Mouse (Mus musculus) cerebellum, adult 11-12 months (tissue): ENCODE results near the gene Serpina1f.

Experiments
- DNase-seq: peaks from one replicate; pipeline ENCODE4 v3.0.0; 2022

Gene Serpina1f

DNA sequence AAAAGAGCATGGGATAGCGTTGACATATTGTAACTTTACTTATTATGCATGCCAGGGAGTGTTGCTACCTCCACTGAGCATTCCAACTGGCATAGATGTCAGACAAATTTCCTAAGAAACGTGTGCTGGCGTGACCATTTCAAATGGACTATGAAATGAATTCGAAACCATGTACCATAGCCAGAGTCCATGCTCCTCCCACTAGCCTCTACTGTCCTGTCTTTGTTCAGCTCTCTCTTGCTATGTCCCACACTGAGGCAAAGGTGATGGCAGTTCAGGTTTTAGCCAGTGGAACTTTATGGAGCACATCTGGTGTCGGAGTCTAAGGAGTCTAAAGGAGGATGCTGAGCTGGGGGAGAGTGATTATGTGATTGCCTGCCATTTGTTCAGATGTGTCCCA lies 35.3 kb downstream of the Serpina1f start:
- DNase-seq = no peak

DNA sequence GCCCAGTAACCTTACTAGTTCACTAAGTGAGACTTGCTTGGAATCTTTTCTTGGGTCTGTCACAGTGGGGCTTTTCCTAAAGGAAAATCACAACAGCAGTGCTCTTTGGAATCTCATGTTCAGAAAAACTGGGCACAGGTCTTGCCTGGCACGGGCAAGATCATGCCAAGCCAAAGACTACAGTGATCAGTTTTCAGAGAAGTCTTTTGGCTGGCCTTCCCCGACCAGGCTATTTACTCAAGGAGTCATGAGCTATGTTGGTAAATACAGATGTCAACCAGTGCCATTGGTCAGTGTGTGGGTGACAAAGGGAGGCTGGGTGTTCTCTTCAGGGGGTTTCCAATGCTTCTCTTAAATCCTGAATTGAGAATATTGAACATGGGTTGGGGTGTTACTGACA lies 36.2 kb downstream of the Serpina1f start:
- DNase-seq = no peak

DNA sequence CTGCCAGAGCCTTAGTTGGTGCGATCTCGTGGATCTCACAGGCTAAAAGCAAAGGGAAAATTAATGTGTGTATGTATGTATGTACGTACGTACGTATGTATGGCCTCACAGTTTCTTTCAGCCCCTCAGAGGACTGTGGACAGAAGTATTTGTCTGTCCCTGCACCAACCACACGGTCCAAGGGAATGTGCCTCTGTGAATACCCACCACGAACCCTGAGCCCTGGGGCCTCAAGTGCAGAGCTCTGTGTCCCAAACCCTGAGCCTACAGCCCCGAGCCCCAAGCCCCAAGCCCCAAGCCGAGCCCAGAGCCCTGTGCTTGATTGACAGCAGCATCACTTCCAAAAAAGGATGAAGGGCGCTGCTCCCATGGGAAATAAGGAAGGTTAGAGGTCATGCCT lies 37.3 kb downstream of the Serpina1f start:
- no peak for DNase-seq

DNA sequence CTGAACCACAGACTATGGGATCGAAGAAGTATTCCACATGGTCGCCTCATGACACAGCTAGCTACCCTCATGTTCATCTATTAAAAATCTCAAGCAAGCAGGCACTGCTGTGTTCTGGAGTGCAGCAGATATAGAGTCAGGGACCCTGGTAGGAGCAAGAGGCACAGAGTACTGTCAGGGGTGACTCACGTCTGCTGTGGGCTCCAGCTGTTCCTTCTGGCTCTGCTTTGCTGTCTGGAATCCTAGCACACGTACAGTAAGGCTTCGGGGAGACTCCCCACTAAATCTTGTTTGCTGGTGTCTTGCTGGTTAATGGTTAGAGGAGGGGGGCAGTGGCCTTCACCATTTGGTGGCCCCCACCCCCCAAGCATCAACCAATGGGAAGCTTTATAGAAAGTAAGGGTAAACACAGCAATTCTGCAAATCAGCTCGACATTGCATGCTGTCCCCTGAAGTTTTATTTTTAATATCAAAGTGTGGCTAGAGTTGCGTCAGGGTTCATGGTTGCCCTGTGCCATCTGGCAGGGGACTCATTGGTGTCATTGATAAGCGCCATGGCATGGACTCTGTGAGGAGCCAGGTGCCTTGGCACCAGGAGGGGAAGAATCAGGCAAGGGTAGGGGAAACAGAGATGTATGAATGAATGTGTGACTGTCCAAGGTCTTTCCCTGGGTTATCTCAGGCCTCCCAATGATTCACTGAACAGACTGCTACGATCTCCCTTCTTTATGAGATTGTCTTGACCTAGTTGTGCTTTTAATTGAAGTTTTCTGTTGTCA lies 38.3 kb downstream of the Serpina1f start, which contains the start of gene Serpina6:
Serpina6 (minus strand) TSS at position 365 of the 779 bp plus-strand sequence.
- DNase-seq = no peak

DNA sequence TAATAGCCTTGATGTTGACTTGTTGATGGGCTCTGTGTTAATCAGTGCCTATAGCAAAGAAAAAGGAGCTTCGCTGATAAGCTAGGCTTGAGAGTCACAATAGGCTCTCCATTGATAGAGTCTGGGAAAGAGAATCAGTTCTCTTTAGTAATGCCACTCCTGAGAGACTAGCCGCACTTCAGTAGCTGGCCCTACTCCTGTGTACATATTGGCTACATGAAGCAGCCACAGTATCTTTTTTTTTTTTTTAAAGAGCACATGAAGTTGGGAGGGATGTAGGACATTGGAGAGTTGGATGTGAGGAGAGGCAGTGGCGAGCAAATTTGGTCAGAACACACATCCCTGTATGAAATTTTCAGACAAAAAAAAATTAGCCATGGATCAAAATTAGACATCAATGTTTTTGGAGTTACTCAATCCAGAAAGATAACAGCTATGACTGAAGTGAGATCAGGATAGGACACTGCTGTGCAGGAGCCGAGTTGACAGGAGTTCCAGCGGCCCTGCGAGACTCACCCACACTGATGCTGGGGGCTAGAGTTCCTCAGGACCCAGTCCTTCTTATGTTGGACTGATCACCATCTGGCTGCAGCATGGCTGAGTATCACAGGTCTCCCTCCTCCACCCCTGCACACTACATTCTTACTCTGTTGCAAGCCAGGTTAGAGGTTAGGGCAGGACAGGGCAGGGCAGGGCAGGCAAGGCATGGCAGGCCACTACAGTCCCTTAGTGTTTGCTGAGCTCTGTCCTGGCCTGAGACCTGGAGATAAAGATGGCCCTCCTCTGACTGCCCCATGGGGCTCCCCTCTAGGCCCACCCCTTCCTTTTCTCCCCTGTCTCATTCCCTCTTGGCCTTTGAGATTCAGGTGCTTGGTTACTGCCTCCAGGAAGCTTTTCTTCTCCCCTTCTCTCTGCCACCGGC lies 39.9 kb downstream of the Serpina1f start:
- no peak for DNase-seq

DNA sequence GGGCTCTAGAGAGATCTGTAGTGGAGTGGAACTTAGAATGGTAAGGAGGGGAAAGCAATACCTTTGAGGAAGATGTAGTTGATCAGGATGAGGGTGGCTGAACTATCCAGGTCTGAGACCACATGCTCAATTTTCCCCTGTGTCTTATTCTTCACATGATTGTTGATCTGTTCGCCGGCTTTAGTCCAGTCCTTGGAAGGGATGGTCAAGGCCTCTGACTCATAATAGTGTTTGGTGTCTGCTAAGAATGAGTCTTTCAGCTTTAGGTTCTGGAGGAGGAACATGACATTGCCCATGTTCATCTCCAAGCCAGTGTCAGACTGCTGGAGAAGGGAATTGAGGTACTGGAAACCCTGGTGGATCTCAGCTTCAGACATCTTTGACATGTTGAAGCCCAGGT lies 41.5 kb downstream of the Serpina1f start:
- DNase-seq = no peak

DNA sequence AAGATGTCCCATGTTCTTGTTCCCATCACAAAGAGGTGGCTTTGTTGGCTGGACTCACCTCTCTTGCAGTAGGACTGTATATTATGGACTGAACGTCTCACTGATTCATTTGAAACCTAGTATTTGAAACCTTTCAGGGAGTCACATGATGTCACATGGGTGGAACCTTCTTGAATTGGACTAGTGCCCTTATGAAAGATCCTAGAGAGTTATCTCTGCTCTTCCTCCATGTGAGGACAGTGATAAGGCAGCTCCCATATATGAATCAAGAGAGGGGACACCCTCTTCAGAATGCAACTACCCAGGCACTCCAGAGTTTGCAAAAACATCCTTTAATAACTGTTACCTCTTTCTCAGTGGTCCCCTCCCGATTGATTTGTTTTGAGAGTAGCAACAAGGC lies 49.0 kb downstream of the Serpina1f start:
- no peak for DNase-seq

DNA sequence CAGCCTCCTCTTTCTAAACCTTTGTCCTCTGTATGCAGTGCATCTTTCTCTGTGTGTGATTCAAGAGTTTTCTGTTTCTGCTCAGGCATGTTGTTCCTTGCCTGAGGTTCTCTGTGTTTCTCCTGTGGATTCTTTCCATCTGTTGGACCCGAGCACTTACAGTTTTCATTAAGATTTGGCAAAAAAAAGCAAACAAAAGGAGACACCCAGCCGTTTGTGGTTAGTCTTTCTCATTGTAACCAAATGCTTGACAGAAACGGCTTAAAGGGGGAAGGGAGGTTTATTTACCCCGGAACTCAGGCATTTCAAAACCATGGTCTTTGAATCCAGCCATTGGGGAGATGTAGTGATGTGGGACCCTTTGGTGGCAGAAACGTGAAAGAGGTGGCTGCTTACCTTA lies 50.7 kb downstream of the Serpina1f start:
- no peak for DNase-seq

DNA sequence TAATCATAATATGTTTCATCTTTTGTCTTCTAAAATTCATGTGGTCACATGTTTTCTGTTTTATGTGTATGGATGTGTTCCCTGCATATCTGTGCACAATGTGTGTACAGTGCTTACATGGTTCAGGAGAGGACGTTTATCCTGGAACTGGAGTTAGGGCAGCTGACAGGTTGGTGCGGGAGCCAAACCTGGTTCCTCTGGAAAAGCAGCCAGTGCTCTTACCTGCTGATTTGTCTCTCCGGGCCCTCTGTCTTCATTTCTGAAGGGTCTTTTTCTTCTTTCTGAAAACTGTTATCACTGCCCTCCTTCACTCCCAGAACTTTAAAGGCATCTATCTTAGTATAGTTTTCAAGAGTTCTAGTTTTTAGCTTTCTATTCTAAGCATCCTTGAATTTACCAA lies 51.5 kb downstream of the Serpina1f start:
- no peak for DNase-seq

DNA sequence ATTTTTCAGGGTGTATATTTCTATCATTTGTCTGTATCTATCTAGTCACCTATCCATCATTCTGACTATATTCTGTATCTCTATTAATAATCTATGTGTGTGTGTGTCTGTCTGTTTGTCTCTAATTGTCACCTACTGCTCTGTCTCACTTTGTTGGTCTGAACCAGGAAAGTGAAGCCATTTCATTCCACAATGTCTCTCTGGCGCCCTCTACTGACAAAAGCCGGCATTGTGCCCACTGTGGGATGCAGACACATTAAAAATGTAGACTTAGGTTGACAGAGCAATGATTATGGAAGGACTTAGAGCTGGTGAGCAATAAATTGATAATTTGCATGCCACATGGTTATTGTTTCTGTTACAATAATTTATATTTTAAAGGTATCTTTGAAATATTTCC lies 52.0 kb downstream of the Serpina1f start:
- DNase-seq = peak; percentile 22
